Mouse (Mus musculus): Measurements from ENCODE around the gene Gm20908.
"Not testable (repeated sequence)": the region's sequence is repeated elsewhere in the genome, so short reads cannot be mapped to it uniquely, and the experiment has no call there.

DNA sequence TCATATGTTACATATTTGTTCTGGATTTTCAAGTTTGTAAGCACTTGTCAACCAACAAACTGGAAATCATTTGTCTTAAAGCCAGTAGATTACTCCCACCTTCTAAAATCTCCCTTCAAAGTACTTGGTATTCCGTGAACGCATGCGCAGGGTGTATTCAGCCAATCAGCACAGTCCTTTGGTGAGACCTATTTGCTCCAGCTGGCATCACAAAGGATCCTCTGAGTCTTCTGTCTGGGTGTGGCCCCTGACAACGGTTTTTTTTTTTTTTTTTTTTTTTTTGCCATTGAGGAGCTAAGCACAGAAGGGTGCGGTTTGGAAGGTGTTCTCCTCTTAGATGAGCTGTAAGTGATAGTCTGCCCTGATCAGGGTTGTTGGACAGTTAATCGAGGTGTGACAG lies at the start of gene Gm20908:
- TF ChIP-seq POLR2A (IDR thresholded peaks at IDR 0.05; ENCODE audit: insufficient read depth, low read depth, low read length); CTCF (IDR thresholded peaks at IDR 0.05); EP300 (IDR thresholded peaks at IDR 0.05; ENCODE audit: insufficient read depth, low read depth, low read length): not testable (repeated sequence)

Measured in heart, adult 2 months (tissue).